Mouse (Mus musculus) midbrain, embryonic 16.5 days (tissue): ENCODE results near the gene Sun2. TPM values are rescaled to one million over a fixed set of nuclear protein-coding genes. Genes with fewer than 3 reads are reported as not detected.
A peak's percentile ranks its signal among the peaks of the same experiment; 100 is the strongest.

Experiments used
- ATAC-seq: fragments of 200-750 bp; cut with Nextera tagmentation; 2 replicates; pipeline ENCODE4 v1.8.0; 2017; ENCODE audit warnings: moderate TSS enrichment
- H3K27ac ChIP-seq: fragments of 300-500 bp; sonication (generic); 2 replicates; pipeline ENCODE4 v1.5.1; 2014; ENCODE audit warnings: mild to moderate bottlenecking, low read length, mixed read lengths
- H3K27me3 ChIP-seq: fragments of 300-500 bp; sonication (generic); 2 replicates; pipeline ENCODE4 v1.6.1; 2014; ENCODE audit warnings: low read depth, low read length, mixed read lengths; ENCODE audit not compliant: control insufficient read depth, insufficient read depth
- H3K36me3 ChIP-seq: fragments of 300-500 bp; sonication (generic); 2 replicates; pipeline ENCODE4 v1.6.1; 2014; ENCODE audit warnings: mild to moderate bottlenecking, low read length, moderate library complexity, mixed read lengths; ENCODE audit not compliant: control insufficient read depth, insufficient read depth
- H3K4me1 ChIP-seq: fragments of 300-500 bp; sonication (generic); 2 replicates; pipeline ENCODE4 v1.6.1; 2014; ENCODE audit warnings: mild to moderate bottlenecking, low read length, mixed read lengths; ENCODE audit not compliant: control insufficient read depth, insufficient read depth
- H3K4me2 ChIP-seq: fragments of 300-500 bp; sonication (generic); 2 replicates; pipeline ENCODE4 v1.6.1; 2014; ENCODE audit warnings: mild to moderate bottlenecking, low read length, mixed read lengths
- H3K4me3 ChIP-seq: fragments of 300-500 bp; sonication (generic); 2 replicates; pipeline ENCODE4 v1.5.1; 2014; ENCODE audit warnings: low read depth, mild to moderate bottlenecking, low read length, moderate library complexity, mixed read lengths
- H3K9ac ChIP-seq: fragments of 300-500 bp; sonication (generic); 2 replicates; pipeline ENCODE4 v1.6.1; 2014; ENCODE audit warnings: low read depth, low read length, mixed read lengths
- H3K9me3 ChIP-seq: fragments of 300-500 bp; sonication (generic); replicated peaks from 2 replicates; pipeline ENCODE4 v1.6.1; 2014; ENCODE audit warnings: mild to moderate bottlenecking, low read length, mixed read lengths; ENCODE audit not compliant: control insufficient read depth, poor library complexity, severe bottlenecking
- WGBS: fragments of 180-500 bp; shearing (Covaris S2); extraction: QIAGEN DNeasy Blood & Tissue Kit; methylation state at CpG from one replicate; pipeline ENCODE4 v1.1.7; 2014; 5-methylcytosine and 5-hydroxymethylcytosine counted together
- polyA plus RNA-seq: library from polyadenylated mRNA; unstranded; fragments of >200 nt; fragmentation: Nextera tagmentation; extraction: Ambion mirVana; gene quantifications from 2 replicates; pipeline ENCODE4 v1.2.1, GENCODE M21; 2015

The Sun2 gene
- polyA plus RNA-seq, 1 experiment from 2014 or later = 5.7 TPM

DNA sequence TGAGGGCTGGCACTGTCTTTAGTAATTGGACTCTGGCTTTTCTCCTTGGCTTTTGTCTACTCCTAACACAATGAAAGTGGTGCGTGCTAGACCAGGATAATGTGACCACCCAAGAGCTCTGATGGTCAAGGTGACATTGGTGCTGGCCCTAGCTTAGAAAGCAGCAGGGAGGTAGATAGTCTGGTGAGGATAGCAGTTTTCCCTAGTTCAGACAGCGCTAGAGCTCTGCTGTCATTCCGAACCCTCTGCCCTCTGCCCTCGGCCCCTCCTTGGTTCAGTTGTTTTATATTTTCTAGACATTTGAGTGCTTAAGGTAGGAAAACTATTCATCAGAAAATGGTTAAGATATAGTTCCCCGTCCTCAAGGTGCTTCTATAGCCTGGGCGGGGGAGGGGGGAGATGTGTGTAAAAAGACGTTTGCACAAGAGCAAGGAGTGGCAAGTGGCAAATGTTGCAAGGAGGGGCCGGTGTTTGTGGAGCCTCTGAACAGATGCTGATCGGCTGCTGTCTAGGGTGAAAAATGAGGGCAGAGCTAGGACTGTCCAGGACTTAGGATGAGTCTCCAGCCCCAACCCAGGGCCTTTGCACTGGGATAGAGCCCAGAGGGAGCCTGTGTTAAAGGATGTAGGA lies 44.7 kb downstream of the Sun2 start:
- no peak overlapping the region for H3K4me3 ChIP-seq
- no peaks in the 10 kb centered on the region for H3K36me3 ChIP-seq
- 81% methylated on average over 9 of the region's 9 CpGs for WGBS
- no peak overlapping the region for H3K27ac ChIP-seq
- ATAC-seq = no peak
- H3K9me3 ChIP-seq = no peaks in the 10 kb centered on the region
- H3K4me2 ChIP-seq = no peak overlapping the region
- H3K4me1 ChIP-seq = peaks cover 9% of the 10 kb centered on the region
- H3K27me3 ChIP-seq = no peaks in the 10 kb centered on the region
- no peak overlapping the region for H3K9ac ChIP-seq

DNA sequence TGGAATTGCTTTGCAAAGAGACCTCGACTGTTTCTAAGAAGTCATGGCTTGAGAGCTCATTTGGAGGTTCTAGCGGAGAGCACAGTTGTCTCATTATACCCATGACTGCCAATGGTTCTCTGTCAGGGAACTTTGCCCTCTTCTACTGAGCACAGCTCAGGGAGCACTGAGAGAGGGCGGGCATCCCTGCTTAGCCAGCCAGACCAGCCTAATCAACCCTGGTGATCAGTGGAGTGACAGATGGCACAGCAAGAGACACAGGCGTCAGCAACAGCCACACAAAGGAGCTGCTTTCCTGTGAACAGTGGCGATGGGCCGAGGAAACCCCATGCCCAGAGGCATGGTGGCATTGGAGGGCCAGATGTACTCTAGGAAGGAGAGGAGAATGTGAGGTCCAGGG lies 45.3 kb downstream of the Sun2 start:
- Histone ChIP-seq H3K4me1 (peaks cover 15% of the 10 kb centered on the region), H3K27me3 (no peaks in the 10 kb centered on the region), H3K9ac (no peak overlapping the region), H3K36me3 (no peaks in the 10 kb centered on the region), H3K4me2 (no peak overlapping the region), H3K27ac (no peak overlapping the region), H3K9me3 (no peaks in the 10 kb centered on the region), H3K4me3 (no peak overlapping the region)
- ATAC-seq = no peak
- 63% methylated on average over 6 of the region's 6 CpGs for WGBS

DNA sequence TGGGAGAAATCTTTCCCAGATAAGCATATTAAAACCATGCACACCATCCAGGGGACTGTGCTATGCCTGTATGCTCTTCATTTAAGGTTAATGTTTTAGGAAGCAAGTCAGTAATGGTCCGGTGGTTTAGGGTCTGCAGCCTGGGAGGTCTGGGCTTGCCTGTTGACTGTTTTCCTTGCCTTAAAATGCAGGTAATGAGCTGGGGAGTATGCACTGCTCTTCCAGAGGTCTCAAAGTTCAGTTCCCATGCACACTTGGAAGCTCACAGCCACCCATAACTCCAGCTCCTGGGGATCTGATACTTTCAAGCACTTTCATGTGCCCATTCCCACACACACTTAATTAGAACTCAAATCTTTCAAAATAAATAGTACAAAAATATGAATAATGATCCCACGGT lies 45.8 kb downstream of the Sun2 start:
- Histone ChIP-seq H3K4me1 (peaks cover 20% of the 10 kb centered on the region), H3K9me3 (no peaks in the 10 kb centered on the region), H3K27ac (no peak overlapping the region), H3K4me3 (no peak overlapping the region), H3K27me3 (no peaks in the 10 kb centered on the region), H3K4me2 (no peak overlapping the region), H3K9ac (no peak overlapping the region), H3K36me3 (no peaks in the 10 kb centered on the region)
- ATAC-seq = no peak
- 95% methylated on average over 2 of the region's 2 CpGs for WGBS

GRCm38 (mm10) chr15:79695516-79695915 lies 46.8 kb downstream of the Sun2 start:
- no peak overlapping the region for H3K4me2 ChIP-seq
- H3K27ac ChIP-seq = no peak overlapping the region
- H3K4me1 ChIP-seq = peaks cover 21% of the 10 kb centered on the region
- H3K9ac ChIP-seq = no peak overlapping the region
- no peaks in the 10 kb centered on the region for H3K36me3 ChIP-seq
- H3K9me3 ChIP-seq = no peaks in the 10 kb centered on the region
- no peak overlapping the region for H3K4me3 ChIP-seq
- ATAC-seq = no peak
- H3K27me3 ChIP-seq = no peaks in the 10 kb centered on the region
- 75% methylated on average over 3 of the region's 3 CpGs for WGBS

DNA sequence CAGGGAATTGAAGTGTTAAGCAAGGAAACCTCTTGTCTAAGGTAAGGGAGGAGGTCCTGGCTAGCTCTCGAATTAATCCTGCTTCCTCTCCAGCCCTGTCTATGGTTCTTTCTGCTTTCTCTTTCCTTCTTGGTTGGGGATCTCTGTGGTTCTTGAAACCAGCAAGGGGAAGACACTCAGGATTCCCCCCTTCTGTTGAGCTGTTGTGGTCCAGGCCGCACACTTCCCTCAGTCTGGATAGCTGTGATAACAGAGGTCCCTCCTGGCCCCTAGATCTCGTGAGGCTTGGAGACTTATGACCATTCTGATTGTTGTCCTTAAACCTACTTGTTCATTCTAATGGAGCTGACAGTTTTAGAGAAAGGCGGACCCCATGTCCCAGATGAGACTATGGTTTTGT lies 47.8 kb downstream of the Sun2 start:
- Histone ChIP-seq H3K4me3 (no peak overlapping the region), H3K9me3 (no peaks in the 10 kb centered on the region), H3K36me3 (no peaks in the 10 kb centered on the region), H3K4me2 (no peak overlapping the region), H3K27ac (no peak overlapping the region), H3K9ac (no peak overlapping the region), H3K4me1 (peaks cover 24% of the 10 kb centered on the region), H3K27me3 (no peaks in the 10 kb centered on the region)
- 87% methylated on average over 4 of the region's 4 CpGs for WGBS
- ATAC-seq = no peak

DNA sequence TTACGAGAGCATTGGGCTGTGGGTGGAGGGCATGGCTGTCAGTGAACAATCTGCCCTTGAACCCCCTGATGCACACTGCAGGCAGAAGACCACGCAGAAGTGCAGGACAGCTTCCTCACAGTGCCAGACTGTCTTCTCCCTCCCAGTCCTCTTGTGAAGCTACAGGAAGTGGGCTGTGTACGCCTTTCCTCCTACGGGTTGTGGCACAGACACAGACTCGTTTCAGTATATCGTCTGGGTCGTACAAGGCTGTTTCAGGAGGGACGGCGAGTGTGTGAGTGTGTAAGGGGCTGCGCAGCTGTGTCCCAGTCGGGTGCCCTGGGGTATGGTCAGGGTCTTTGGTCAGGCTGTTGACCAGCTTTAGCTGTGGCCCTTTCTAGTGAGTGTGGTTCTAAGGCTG lies 48.6 kb downstream of the Sun2 start:
- Histone ChIP-seq H3K4me2 (no peak overlapping the region), H3K27me3 (no peaks in the 10 kb centered on the region), H3K36me3 (no peaks in the 10 kb centered on the region), H3K4me3 (no peak overlapping the region), H3K9ac (no peak overlapping the region), H3K4me1 (peaks cover 26% of the 10 kb centered on the region), H3K27ac (no peak overlapping the region), H3K9me3 (no peaks in the 10 kb centered on the region)
- 93% methylated on average over 11 of the region's 11 CpGs for WGBS
- ATAC-seq = no peak

GRCm38 (mm10) chr15:79692334-79692733 lies 50.0 kb downstream of the Sun2 start:
- ATAC-seq = no peak

GRCm38 (mm10) chr15:79691023-79691508 lies 51.3 kb downstream of the Sun2 start:
- H3K9me3 ChIP-seq = no peaks in the 10 kb centered on the region
- peak overlapping the region; percentile 95 for H3K4me2 ChIP-seq
- no peaks in the 10 kb centered on the region for H3K36me3 ChIP-seq
- peak overlapping the region; percentile 90 for H3K4me3 ChIP-seq
- peak; percentile 30 for ATAC-seq
- peak overlapping the region; percentile 89 for H3K27ac ChIP-seq
- H3K27me3 ChIP-seq = no peaks in the 10 kb centered on the region
- WGBS = under 1% methylated on average over 51 of the region's 53 CpGs
- peaks cover 34% of the 10 kb centered on the region for H3K4me1 ChIP-seq
- peak overlapping the region; percentile 90 for H3K9ac ChIP-seq

More at GRCm38 (mm10) chr15:79692334-79692733, 50.0 kb downstream of the Sun2 start:
- H3K9me3 ChIP-seq = no peaks in the 10 kb centered on the region
- no peak overlapping the region for H3K9ac ChIP-seq
- peaks cover 31% of the 10 kb centered on the region for H3K4me1 ChIP-seq
- H3K36me3 ChIP-seq = no peaks in the 10 kb centered on the region
- WGBS = 61% methylated on average over 5 of the region's 5 CpGs
- no peak overlapping the region for H3K4me3 ChIP-seq
- peak overlapping the region; percentile 95; the same call in 1 of the 2 replicates for H3K4me2 ChIP-seq
- H3K27ac ChIP-seq = no peak overlapping the region
- H3K27me3 ChIP-seq = no peaks in the 10 kb centered on the region

DNA sequence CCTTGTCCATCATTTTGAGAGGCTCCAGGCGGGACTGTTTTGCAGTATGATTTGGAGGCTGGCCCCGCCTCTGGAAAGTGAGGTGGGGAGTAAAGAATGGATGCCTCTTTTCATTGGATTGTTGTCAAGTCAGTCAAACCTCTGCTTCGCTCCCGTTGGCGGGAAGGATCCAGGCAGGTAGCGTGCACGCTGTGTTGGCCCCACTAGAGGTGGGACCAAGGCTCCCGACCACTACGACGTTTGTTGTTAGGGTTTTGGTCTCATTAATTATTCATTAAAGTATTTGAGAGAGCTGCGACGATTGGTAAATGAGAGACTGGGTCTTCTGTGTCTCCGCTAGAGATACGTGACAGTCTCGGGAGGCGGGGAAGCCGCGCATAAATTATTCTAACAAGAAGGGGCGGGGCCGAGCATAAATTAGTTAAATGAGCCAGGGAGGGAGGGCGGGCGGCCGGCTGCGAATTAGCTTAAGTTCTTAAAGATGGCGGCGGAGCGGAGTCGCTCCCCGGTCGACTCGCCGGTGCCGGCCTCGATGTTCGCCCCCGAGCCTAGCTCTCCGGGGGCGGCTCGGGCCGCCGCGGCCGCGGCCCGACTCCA lies 51.8 kb downstream of the Sun2 start, which contains the start of gene Gtpbp1:
Gene Gtpbp1 (plus strand): TSS at position 420 of the 597 bp plus-strand sequence.
- H3K4me1 ChIP-seq = peaks cover 39% of the 10 kb centered on the region
- peak within 1 kb of the TSS; percentile 95 for H3K4me2 ChIP-seq
- no peaks in the 10 kb centered on the region for H3K36me3 ChIP-seq
- peak within 1 kb of the TSS; percentile 89 for H3K27ac ChIP-seq
- peak within 1 kb of the TSS; percentile 90 for H3K9ac ChIP-seq
- under 1% methylated on average over 44 of the region's 45 CpGs for WGBS
- H3K4me3 ChIP-seq = peak within 1 kb of the TSS; percentile 90
- ATAC-seq = peak; percentile 98
- no peaks in the 10 kb centered on the region for H3K9me3 ChIP-seq
- no peaks in the 10 kb centered on the region for H3K27me3 ChIP-seq
